ENCODE assay signal across 9 mouse cellular contexts in genomic region chr12:27928366-27928963, GRCm38 (mm10).
DNase-seq lines count a peak whose midpoint lies in the region; ATAC-seq and TF ChIP-seq lines count a peak whose summit lies in the region.
"Had no signal": no experiment of that assay in that cellular context is flagged by ENCODE, and none has a peak within 500 bp of the region (broad histone marks: within the 10 kb centered on the region; RNA-seq: fewer than 3 reads in every experiment).

No protein-coding gene starts in this region.

- no peaks in the 10 kb centered on the region; the same call in 1 of the 2 replicates for H3K27me3 ChIP-seq in kidney, adult 2 months (replicated peaks; ENCODE audit: control insufficient read depth, insufficient read depth, low read length)
- no peaks in the 10 kb centered on the region for H3K27me3 ChIP-seq in embryonic facial prominence, embryonic 10.5 days (replicated peaks; ENCODE audit: low read depth, poor library complexity, severe bottlenecking)
- no peaks in the 10 kb centered on the region for H3K27me3 ChIP-seq in limb, embryonic 14.5 days (ENCODE audit: control insufficient read depth, insufficient read depth, low read length)

- H3K9me3 ChIP-seq in embryonic facial prominence, embryonic 10.5 days, result no peaks in the 10 kb centered on the region
- no peaks in the 10 kb centered on the region for H3K9me3 ChIP-seq in limb, embryonic 14.5 days (ENCODE audit: control insufficient read depth, low read length)

- 29% methylated on average over 11 of the region's 11 CpGs for WGBS in kidney, adult 2 months
- 60% methylated on average over 11 of the region's 11 CpGs for WGBS in embryonic facial prominence, embryonic 10.5 days
- WGBS in limb, embryonic 14.5 days, result 25% methylated on average over 11 of the region's 11 CpGs

- H3K4me3 ChIP-seq in kidney, adult 2 months (ENCODE audit: insufficient read depth, low read depth, low read length), result no peak overlapping the region
- H3K4me3 ChIP-seq in embryonic facial prominence, embryonic 10.5 days, result no peak overlapping the region
- H3K4me3 ChIP-seq in limb, embryonic 14.5 days (replicated peaks; ENCODE audit: low read length), result no peak overlapping the region

- peak; percentile 41 for DNase-seq in kidney, postnatal 10 days
- no peak for DNase-seq in kidney, adult 2 months
- peak; percentile 21 for DNase-seq in embryonic facial prominence, embryonic 10.5 days (ENCODE audit: low spot score)
- peak; percentile 22 for DNase-seq in fibroblast of lung, adult 2 months (ENCODE audit: low read depth)
- DNase-seq in limb, embryonic 14.5 days (ENCODE audit: low spot score), result peak; percentile 72
- DNase-seq in urinary bladder, adult 2 months (ENCODE audit: low spot score), result no peak
- DNase-seq: layer of hippocampus, postnatal 36 days; thymus, postnatal 4 days had no signal

- TF ChIP-seq POLR2A in kidney, adult 2 months (IDR thresholded peaks at IDR 0.05; ENCODE audit: low read depth, low read length), result no peak
- TF ChIP-seq POLR2A in limb, embryonic 14.5 days (IDR thresholded peaks at IDR 0.05; ENCODE audit: borderline replicate concordance, extremely low read depth, insufficient read depth, insufficient read length), result no peak

- ATAC-seq in limb, embryonic 14.5 days (ENCODE audit: low FRiP score, low read depth), result peak; percentile 72
- ATAC-seq in megakaryocyte, adult 5-6 weeks (ENCODE audit: poor library complexity, severe bottlenecking), result no peak

- H3K4me1 ChIP-seq in kidney, adult 2 months (ENCODE audit: control insufficient read depth, insufficient read depth, low read length), result no peaks in the 10 kb centered on the region
- H3K4me1 ChIP-seq in embryonic facial prominence, embryonic 10.5 days, result peaks cover 38% of the 10 kb centered on the region
- H3K4me1 ChIP-seq in limb, embryonic 14.5 days (ENCODE audit: control insufficient read depth, insufficient read depth, low read length), result peaks cover 17% of the 10 kb centered on the region

- no peak overlapping the region for H3K27ac ChIP-seq in kidney, adult 2 months (ENCODE audit: insufficient read depth, low read depth, low read length)
- H3K27ac ChIP-seq in embryonic facial prominence, embryonic 10.5 days (replicated peaks), result peak overlapping the region; percentile 31; the same call in 1 of the 2 replicates
- H3K27ac ChIP-seq in limb, embryonic 14.5 days (replicated peaks; ENCODE audit: low read depth, low read length), result no peak overlapping the region

- H3K36me3 ChIP-seq in kidney, adult 2 months (ENCODE audit: control insufficient read depth, insufficient read depth, low read length), result no peaks in the 10 kb centered on the region
- no peaks in the 10 kb centered on the region for H3K36me3 ChIP-seq in embryonic facial prominence, embryonic 10.5 days (replicated peaks)
- no peaks in the 10 kb centered on the region for H3K36me3 ChIP-seq in limb, embryonic 14.5 days (ENCODE audit: control insufficient read depth, insufficient read depth, low read length)

- no peak overlapping the region for H3K9ac ChIP-seq in limb, embryonic 14.5 days (ENCODE audit: low read depth, low read length, severe bottlenecking)

- no peak for TF ChIP-seq CTCF in kidney, adult 2 months (conservative IDR thresholded peaks at IDR 0.05; ENCODE audit: insufficient read depth, insufficient read length, low read depth, low read length)

- H3K4me2 ChIP-seq in limb, embryonic 14.5 days (replicated peaks; ENCODE audit: low read depth, low read length, severe bottlenecking), result no peak overlapping the region

Comparison
In these comparisons a context has a peak if more than half of its experiments do, and no peak if none do; other contexts are left out.
1. DNase-seq: peak in kidney, postnatal 10 days (single experiment), embryonic facial prominence, embryonic 10.5 days (single experiment), fibroblast of lung, adult 2 months (single experiment) and limb, embryonic 14.5 days (single experiment); none in kidney, adult 2 months (single experiment) and urinary bladder, adult 2 months (single experiment).